Mouse (Mus musculus) testis, adult 2 months (tissue): ENCODE results near the gene Adamts20.

Source experiments
- CTCF ChIP-seq: fragments of 200-500 bp; IDR thresholded peaks from 2 replicates; pipeline ENCODE4 v1.5.1; 2012; ENCODE audit warnings: low read depth, mild to moderate bottlenecking, inconsistent platforms, low read length, moderate library complexity; ENCODE audit not compliant: control insufficient read depth, insufficient read depth, insufficient replicate concordance
- POLR2A ChIP-seq: fragments of 200-500 bp; IDR thresholded peaks from 2 replicates; pipeline ENCODE4 v1.6.1; 2012; ENCODE audit warnings: low read depth, mild to moderate bottlenecking, inconsistent platforms, low read length, moderate library complexity; ENCODE audit not compliant: control insufficient read depth

- no peak for TF ChIP-seq CTCF
- no peak for TF ChIP-seq POLR2A
These were observed 223.1 kb downstream of the Adamts20 start for GRCm38 (mm10) chr15:94242133-94242532.
